Mouse (Mus musculus) cortical plate, adult 2 months (tissue): ENCODE data around the gene Pax3. TPM values are rescaled to one million over a fixed set of nuclear protein-coding genes. Genes with fewer than 3 reads are reported as not detected.

Experiments used
- H3K27ac ChIP-seq: fragments of 200-500 bp; 2 replicates; pipeline ENCODE4 v1.5.1; 2012; ENCODE audit warnings: low read length, control low read depth, inconsistent platforms; ENCODE audit not compliant: insufficient read depth
- H3K4me1 ChIP-seq: fragments of 200-500 bp; 2 replicates; pipeline ENCODE4 v1.6.1; 2011; ENCODE audit warnings: low read length; ENCODE audit not compliant: control insufficient read depth, insufficient read depth
- H3K4me3 ChIP-seq: fragments of 200-500 bp; 2 replicates; pipeline ENCODE4 v1.5.1; 2011; ENCODE audit warnings: mild to moderate bottlenecking, low read length, control low read depth; ENCODE audit not compliant: insufficient read depth
- CTCF ChIP-seq: fragments of 200-500 bp; IDR thresholded peaks from 2 replicates; pipeline ENCODE4 v1.5.1; 2011; ENCODE audit warnings: mild to moderate bottlenecking, control low read depth, low read length; ENCODE audit not compliant: insufficient read depth; ENCODE audit errors: extremely low read depth
- POLR2A ChIP-seq: fragments of 200-500 bp; IDR thresholded peaks from 2 replicates; pipeline ENCODE4 v1.6.1; 2011; ENCODE audit warnings: mild to moderate bottlenecking, low read length, control low read depth; ENCODE audit not compliant: insufficient read depth; ENCODE audit errors: extremely low read depth
- polyA plus RNA-seq: library from polyadenylated mRNA; depleted of rRNA; stranded (reverse); fragments of >200 nt; gene quantifications from 2 replicates; pipeline ENCODE4 v1.2.3, GENCODE M21; 2012; rRNA removed

The Pax3 gene
- polyA plus RNA-seq, 1 experiment = not detected

DNA sequence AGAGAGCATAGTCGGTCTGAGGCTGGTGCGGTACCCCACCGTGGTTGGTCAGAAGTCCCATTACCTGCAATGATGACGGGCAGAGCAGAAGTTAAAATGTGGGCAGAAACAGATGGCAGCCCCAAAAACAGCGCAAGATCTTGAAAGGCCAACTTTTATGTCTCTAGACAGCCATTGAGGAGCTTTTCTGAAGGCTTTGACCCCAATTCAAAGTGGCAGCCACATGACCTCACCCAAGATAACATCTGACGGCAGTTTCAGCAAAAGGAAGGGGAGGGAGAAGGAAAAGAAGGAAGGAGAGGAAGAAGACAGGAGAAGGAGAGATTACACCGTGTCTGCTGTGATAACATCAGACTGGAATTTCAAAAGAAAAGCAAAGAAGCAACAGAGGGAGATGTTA lies 93.4 kb downstream of the Pax3 start:
- Histone ChIP-seq H3K4me3 (no peak overlapping the region), H3K4me1 (no peaks in the 10 kb centered on the region), H3K27ac (no peak overlapping the region)
- TF ChIP-seq POLR2A = no peak

DNA sequence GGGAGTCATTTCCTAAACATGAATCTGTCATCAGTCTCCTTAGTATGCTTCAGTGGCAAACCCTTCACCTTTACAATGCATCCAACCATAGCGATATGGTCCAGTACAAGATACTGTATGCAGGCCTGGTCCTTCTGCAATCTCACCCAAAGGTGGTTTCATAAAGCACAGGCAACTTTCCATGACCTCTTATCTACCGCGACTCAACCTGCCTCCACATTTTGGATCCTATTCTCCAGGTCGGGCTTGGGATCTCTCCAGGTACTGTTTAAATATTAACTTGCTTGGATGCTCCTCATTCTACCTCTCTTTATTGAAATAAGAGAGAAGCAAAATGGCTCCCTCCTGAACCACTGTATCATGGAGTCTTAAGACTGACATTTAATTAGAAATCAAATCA lies 103.3 kb downstream of the Pax3 start:
- Histone ChIP-seq H3K27ac (no peak overlapping the region), H3K4me3 (no peak overlapping the region), H3K4me1 (no peaks in the 10 kb centered on the region)
- TF ChIP-seq POLR2A = no peak
- TF ChIP-seq CTCF = no peak

DNA sequence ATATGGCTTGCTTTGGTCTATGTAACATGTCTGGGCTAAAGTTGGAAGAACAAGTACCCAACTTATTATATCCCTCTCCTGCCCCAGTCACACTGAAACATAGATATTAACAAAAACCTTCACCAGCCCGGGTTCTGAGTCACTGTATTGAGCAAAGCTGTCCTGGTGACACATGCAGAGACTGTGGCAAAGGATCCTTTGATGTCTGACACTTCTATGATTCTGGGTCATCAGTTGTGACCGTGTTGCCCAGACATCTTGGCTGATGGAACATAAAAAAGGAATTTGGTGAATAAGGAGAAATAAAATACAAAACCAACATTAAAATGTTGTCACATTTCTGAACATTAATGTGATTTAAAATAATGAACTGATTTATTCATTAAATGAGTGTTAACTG lies 108.3 kb downstream of the Pax3 start:
- no peak overlapping the region for H3K4me3 ChIP-seq
- TF ChIP-seq POLR2A (no peak), CTCF (no peak)
- no peaks in the 10 kb centered on the region for H3K4me1 ChIP-seq
- H3K27ac ChIP-seq = no peak overlapping the region

DNA sequence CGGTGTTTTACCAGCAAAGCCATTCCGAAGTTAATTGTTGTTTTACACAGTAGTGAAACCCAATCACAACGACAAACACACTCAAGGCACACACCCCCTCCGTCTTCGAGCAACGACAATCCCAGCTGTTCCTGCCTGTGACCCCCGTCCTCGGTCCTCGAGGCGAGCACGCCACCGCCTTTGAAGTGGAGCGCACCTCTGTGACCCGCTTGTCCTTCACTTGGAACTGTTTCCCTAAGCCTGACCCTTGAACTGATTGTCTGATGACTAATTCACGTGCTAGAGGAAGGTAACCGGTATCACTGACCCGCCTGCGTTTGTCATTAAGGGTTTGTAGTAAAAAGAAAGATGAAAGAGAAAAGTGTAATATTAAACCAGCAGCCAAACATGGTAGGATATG lies 115.2 kb downstream of the Pax3 start:
- no peak overlapping the region for H3K4me3 ChIP-seq
- H3K4me1 ChIP-seq = no peaks in the 10 kb centered on the region
- TF ChIP-seq CTCF = no peak
- TF ChIP-seq POLR2A = no peak
- H3K27ac ChIP-seq = no peak overlapping the region

DNA sequence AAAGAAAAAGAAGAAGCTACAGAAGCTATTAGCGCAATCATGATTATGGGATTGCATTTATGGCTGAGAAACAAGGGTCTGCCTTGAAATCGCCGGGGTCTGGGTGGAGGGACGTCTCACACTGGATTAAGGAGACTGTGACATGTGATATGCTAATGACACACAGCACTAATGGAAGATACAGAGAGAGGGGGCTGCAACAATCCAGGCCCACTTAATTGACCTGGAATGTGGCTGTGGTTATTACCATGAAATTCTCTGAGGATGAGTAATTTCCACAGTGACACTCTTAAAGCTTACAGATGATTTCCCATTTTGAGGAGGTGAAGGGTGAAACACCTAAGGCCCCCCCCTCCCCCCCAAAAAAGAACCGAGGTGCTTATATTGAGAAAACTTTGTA lies 136.1 kb downstream of the Pax3 start:
- Histone ChIP-seq H3K27ac (no peak overlapping the region), H3K4me3 (no peak overlapping the region), H3K4me1 (no peaks in the 10 kb centered on the region)
- TF ChIP-seq POLR2A (no peak), CTCF (no peak)

DNA sequence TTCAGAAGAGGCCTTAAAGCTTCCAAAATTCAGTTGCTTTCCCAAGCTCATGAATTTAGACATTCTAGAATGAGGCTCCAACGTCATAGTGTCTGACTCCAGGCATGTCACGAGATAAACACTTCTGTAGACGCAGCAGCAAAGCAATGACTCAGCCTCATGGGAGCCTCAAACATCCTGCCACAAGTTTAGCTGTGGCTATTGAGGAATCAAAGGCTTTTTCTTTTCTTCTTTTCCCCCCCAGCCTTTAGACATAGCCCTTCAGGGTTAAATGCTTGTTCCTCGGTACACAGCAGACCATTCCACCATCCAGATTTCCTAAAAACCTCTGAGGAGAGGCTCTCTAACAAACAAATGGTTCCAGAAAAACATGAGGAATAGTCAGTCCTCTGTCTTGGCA lies 139.0 kb downstream of the Pax3 start:
- Histone ChIP-seq H3K4me1 (no peaks in the 10 kb centered on the region), H3K4me3 (no peak overlapping the region), H3K27ac (no peak overlapping the region)
- TF ChIP-seq CTCF (no peak), POLR2A (no peak)

DNA sequence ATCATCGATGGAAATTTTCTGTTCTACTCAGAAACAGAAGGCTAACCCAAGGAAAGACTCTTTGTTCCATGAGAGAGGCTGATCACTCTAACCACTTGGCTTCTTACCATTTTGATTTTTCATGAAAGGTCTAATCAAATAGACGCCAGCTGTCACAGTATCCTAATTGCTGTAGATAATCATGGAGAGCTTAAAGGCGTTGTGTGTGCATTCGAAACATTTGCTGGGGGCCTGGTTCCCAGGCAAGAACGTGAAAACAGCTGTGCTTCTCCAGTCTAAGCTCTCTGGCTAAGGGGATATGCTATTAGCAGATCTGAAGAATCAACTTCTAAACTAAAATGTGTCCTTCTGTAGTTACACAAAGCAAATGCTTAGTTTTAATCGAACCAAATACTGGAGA lies 143.3 kb downstream of the Pax3 start:
- no peaks in the 10 kb centered on the region for H3K4me1 ChIP-seq
- H3K27ac ChIP-seq = no peak overlapping the region
- no peak overlapping the region for H3K4me3 ChIP-seq
- TF ChIP-seq POLR2A = no peak
- no peak for TF ChIP-seq CTCF

Other genes with a start within 250 kb of the Pax3 start
- 17.4 and 20.3 TPM in 2 replicates for gene Sgpp2, start 113.2 kb upstream of the Pax3 start, polyA plus RNA-seq